In the genomic region with DNA sequence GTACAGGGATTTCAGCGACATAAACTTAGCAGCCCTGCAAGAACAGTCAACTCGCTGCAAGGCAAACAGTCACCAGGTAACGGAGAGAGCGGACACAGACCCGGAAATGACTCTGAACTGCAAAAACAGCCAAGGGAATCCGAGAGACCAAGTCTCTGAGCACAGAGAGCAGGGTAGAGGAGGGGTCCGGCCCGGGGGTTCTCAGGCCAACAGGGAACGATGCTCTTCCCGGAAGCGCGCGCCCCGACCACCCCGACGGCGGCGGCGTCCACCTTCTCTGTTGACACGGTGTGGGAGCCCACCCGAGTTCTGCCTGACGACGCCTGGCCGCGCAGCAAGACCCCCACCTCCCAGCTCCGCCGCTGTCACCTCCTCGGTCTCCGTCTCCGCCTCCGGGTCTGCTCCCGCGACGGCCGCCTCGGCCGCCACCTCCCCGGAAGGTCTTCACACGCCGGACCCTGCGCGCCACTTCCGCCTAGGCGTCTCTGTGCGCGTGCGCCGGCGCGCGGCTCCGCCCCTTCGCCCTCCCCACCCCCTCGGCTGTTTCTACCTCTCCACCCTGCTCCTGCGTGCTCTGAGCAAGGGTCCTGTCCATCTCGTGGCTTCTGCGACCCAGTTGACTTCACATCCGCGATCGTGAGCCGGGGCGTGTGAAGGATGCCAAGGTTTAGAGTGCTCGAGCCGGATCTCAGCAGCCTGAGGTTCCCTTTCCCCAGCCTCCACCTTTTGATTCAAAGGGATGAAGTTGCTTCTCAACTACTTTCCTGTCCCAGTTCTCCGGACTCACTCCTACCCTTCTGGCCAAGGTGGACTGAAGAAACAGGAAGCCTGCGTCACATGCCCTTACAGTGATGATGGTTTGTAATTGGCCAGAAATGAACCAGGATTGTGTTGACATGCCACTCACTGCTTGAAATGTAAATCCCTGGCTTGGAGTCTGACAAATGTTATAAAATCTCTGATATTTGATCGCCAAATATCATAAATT, we compare ENCODE assay signal across 8 mouse cellular contexts. TPM values are rescaled to one million over a fixed set of nuclear protein-coding genes. Genes with fewer than 3 reads are reported as not detected.
A peak's percentile ranks its signal among the peaks of the same experiment; 100 is the strongest.
DNase-seq lines count a peak whose midpoint lies in the region; ATAC-seq lines count a peak whose summit lies in the region.

Gene Slc35b3 (minus strand): TSS at position 813 of the 988 bp plus-strand sequence.

- peaks cover 19% of the 10 kb centered on the region for H3K4me1 ChIP-seq in forebrain, embryonic 10.5 days
- peaks cover 14% of the 10 kb centered on the region for H3K4me1 ChIP-seq in heart, embryonic 15.5 days (replicated peaks)
- H3K4me1 ChIP-seq in liver, embryonic 15.5 days (replicated peaks): peaks cover 23% of the 10 kb centered on the region
- peaks cover 12% of the 10 kb centered on the region; the same call in 1 of the 2 replicates for H3K4me1 ChIP-seq in neural tube, embryonic 12.5 days

- H3K4me3 ChIP-seq in forebrain, embryonic 10.5 days: peak within 1 kb of the TSS; percentile 84
- H3K4me3 ChIP-seq in heart, embryonic 15.5 days: peak within 1 kb of the TSS; percentile 95
- H3K4me3 ChIP-seq in liver, embryonic 15.5 days (replicated peaks): peak within 1 kb of the TSS; percentile 86
- peak within 1 kb of the TSS; percentile 87 for H3K4me3 ChIP-seq in neural tube, embryonic 12.5 days

- WGBS in forebrain, embryonic 10.5 days: 2% methylated on average over 65 of the region's 67 CpGs
- WGBS in heart, embryonic 15.5 days: 1% methylated on average over 67 of the region's 67 CpGs
- 1% methylated on average over 67 of the region's 67 CpGs for WGBS in liver, embryonic 15.5 days (ENCODE audit: insufficient replicate concordance)
- 1% methylated on average over 67 of the region's 67 CpGs for WGBS in neural tube, embryonic 12.5 days

- no peaks in the 10 kb centered on the region; the same call in 1 of the 2 replicates for H3K36me3 ChIP-seq in forebrain, embryonic 10.5 days (replicated peaks)
- H3K36me3 ChIP-seq in heart, embryonic 15.5 days: peaks cover 5% of the 10 kb centered on the region; the same call in 1 of the 2 replicates
- H3K36me3 ChIP-seq in liver, embryonic 15.5 days (replicated peaks): 0 out of 2 replicates have a peak, but pooled peaks cover 4% of the 10 kb centered on the region
- no peaks in the 10 kb centered on the region for H3K36me3 ChIP-seq in neural tube, embryonic 12.5 days

- peak; percentile 64 for DNase-seq in c-Kit-negative CD71-positive TER-119-positive erythroid progenitor cells, embryonic 14.5 days (ENCODE audit: low read depth, low spot score)
- peak; percentile 84 for DNase-seq in forebrain, embryonic 10.5 days (ENCODE audit: extremely low spot score, low spot score)
- peak; percentile 88 to 92 for DNase-seq in kidney, postnatal 25 days
- DNase-seq in telencephalon, adult 2 months (ENCODE audit: low read depth, low spot score): peak; percentile 52

- H3K27me3 ChIP-seq in forebrain, embryonic 10.5 days (ENCODE audit: poor library complexity, severe bottlenecking): no peaks in the 10 kb centered on the region
- H3K27me3 ChIP-seq in heart, embryonic 15.5 days: no peaks in the 10 kb centered on the region
- H3K27me3 ChIP-seq in liver, embryonic 15.5 days: no peaks in the 10 kb centered on the region
- H3K27me3 ChIP-seq in neural tube, embryonic 12.5 days (replicated peaks): no peaks in the 10 kb centered on the region

- no peaks in the 10 kb centered on the region for H3K9me3 ChIP-seq in forebrain, embryonic 10.5 days
- no peaks in the 10 kb centered on the region for H3K9me3 ChIP-seq in heart, embryonic 15.5 days (replicated peaks)
- no peaks in the 10 kb centered on the region for H3K9me3 ChIP-seq in liver, embryonic 15.5 days (replicated peaks)
- no peaks in the 10 kb centered on the region for H3K9me3 ChIP-seq in neural tube, embryonic 12.5 days

- ATAC-seq in CD4-positive, CD25-positive, alpha-beta regulatory T cell, adult 4 months: peak; percentile 83
- ATAC-seq in heart, embryonic 15.5 days (replicated peaks; ENCODE audit: insufficient number of reproducible peaks, insufficient read depth, low FRiP score, low read depth): peak; percentile 94
- peak; percentile 97 for ATAC-seq in liver, embryonic 15.5 days (ENCODE audit: insufficient read depth)
- peak; percentile 98 for ATAC-seq in neural tube, embryonic 12.5 days (ENCODE audit: low FRiP score, low read depth)

- H3K9ac ChIP-seq in heart, embryonic 15.5 days: peak within 1 kb of the TSS; percentile 82
- H3K9ac ChIP-seq in liver, embryonic 15.5 days: peak within 1 kb of the TSS; percentile 74
- H3K9ac ChIP-seq in neural tube, embryonic 12.5 days: peak within 1 kb of the TSS; percentile 75

- peak within 1 kb of the TSS; percentile 85 for H3K4me2 ChIP-seq in heart, embryonic 15.5 days
- peak within 1 kb of the TSS; percentile 80 for H3K4me2 ChIP-seq in liver, embryonic 15.5 days
- H3K4me2 ChIP-seq in neural tube, embryonic 12.5 days (replicated peaks): peak within 1 kb of the TSS; percentile 71

- peak within 1 kb of the TSS; percentile 89 for H3K27ac ChIP-seq in forebrain, embryonic 10.5 days
- peak within 1 kb of the TSS; percentile 84 for H3K27ac ChIP-seq in heart, embryonic 15.5 days
- H3K27ac ChIP-seq in liver, embryonic 15.5 days (replicated peaks): peak within 1 kb of the TSS; percentile 64
- H3K27ac ChIP-seq in neural tube, embryonic 12.5 days: no peak within 1 kb of the TSS

RNA-seq across cellular contexts. Expression of gene Slc35b3, which starts in this region (rescaled TPM):
- 10 to 100 TPM; 75.2 to 83.9 TPM for polyA plus RNA-seq in CD4-positive, CD25-positive, alpha-beta regulatory T cell, adult 4 months (2017; shearing (Covaris generic))
- 23.6 and 27.3 TPM in 2 replicates for polyA plus RNA-seq in forebrain, embryonic 10.5 days (2016; fragmentation: Nextera tagmentation; extraction: Ambion mirVana)
- 20.6 and 22.7 TPM in 2 replicates for polyA plus RNA-seq in heart, embryonic 15.5 days (2015; fragmentation: Nextera tagmentation; extraction: Ambion mirVana)
- 12.2 and 12.5 TPM in 2 replicates for polyA plus RNA-seq in liver, embryonic 15.5 days (2015; fragmentation: Nextera tagmentation; extraction: Ambion mirVana)
- 32.8 and 33.4 TPM in 2 replicates for polyA plus RNA-seq in neural tube, embryonic 12.5 days (2016; fragmentation: Nextera tagmentation; extraction: Ambion mirVana)
